Mouse (Mus musculus): ENCODE data around the gene Tenm4. TPM values are rescaled to one million over a fixed set of nuclear protein-coding genes. Genes with fewer than 3 reads are reported as not detected.

The Tenm4 gene
- polyA plus RNA-seq, 1 experiment from 2014 or later, result 36.3 TPM

GRCm38 (mm10) chr7:96772966-96773365 lies 601.9 kb downstream of the Tenm4 start:
- no peaks in the 10 kb centered on the region for H3K27me3 ChIP-seq
- ATAC-seq (ENCODE audit: insufficient number of reproducible peaks, low FRiP score, low TSS enrichment, low read depth), result no peak
- H3K4me3 ChIP-seq, result no peak overlapping the region
- peaks cover 29% of the 10 kb centered on the region for H3K4me1 ChIP-seq
- H3K36me3 ChIP-seq, result peaks cover 13% of the 10 kb centered on the region; the same call in 1 of the 2 replicates
- H3K9ac ChIP-seq, result no peak overlapping the region
- no peak overlapping the region for H3K4me2 ChIP-seq
- H3K27ac ChIP-seq, result no peak overlapping the region
- no peaks in the 10 kb centered on the region for H3K9me3 ChIP-seq
- 71% methylated on average over 4 of the region's 4 CpGs for WGBS

GRCm38 (mm10) chr7:96773585-96774225 lies 602.7 kb downstream of the Tenm4 start:
- 61% methylated on average over 17 of the region's 17 CpGs for WGBS
- H3K27me3 ChIP-seq, result no peaks in the 10 kb centered on the region
- ATAC-seq (ENCODE audit: insufficient number of reproducible peaks, low FRiP score, low TSS enrichment, low read depth), result no peak
- no peak overlapping the region for H3K4me2 ChIP-seq
- H3K27ac ChIP-seq, result no peak overlapping the region
- no peaks in the 10 kb centered on the region for H3K9me3 ChIP-seq
- H3K9ac ChIP-seq, result no peak overlapping the region
- H3K36me3 ChIP-seq, result peaks cover 11% of the 10 kb centered on the region; the same call in 1 of the 2 replicates
- H3K4me1 ChIP-seq, result peaks cover 29% of the 10 kb centered on the region
- no peak overlapping the region for H3K4me3 ChIP-seq

- Histone ChIP-seq H3K9me3 (no peaks in the 10 kb centered on the region), H3K9ac (no peak overlapping the region), H3K27ac (peak overlapping the region; percentile 79), H3K36me3 (peaks cover 9% of the 10 kb centered on the region; the same call in 1 of the 2 replicates), H3K4me3 (no peak overlapping the region), H3K27me3 (no peaks in the 10 kb centered on the region), H3K4me2 (peak overlapping the region; percentile 15; the same call in 1 of the 2 replicates), H3K4me1 (peaks cover 32% of the 10 kb centered on the region)
- ATAC-seq (ENCODE audit: insufficient number of reproducible peaks, low FRiP score, low TSS enrichment, low read depth), result peak; percentile 73
- 11% methylated on average over 6 of the region's 6 CpGs for WGBS
Observed at GRCm38 (mm10) chr7:96775080-96775486, 604.0 kb downstream of the Tenm4 start.

GRCm38 (mm10) chr7:96777938-96778600 lies 607.0 kb downstream of the Tenm4 start:
- 85% methylated on average over 8 of the region's 8 CpGs for WGBS
- Histone ChIP-seq H3K4me3 (no peak overlapping the region), H3K27me3 (no peaks in the 10 kb centered on the region), H3K4me1 (peaks cover 31% of the 10 kb centered on the region), H3K36me3 (no peaks in the 10 kb centered on the region), H3K27ac (no peak overlapping the region), H3K9ac (no peak overlapping the region), H3K4me2 (no peak overlapping the region), H3K9me3 (no peaks in the 10 kb centered on the region)
- ATAC-seq (ENCODE audit: insufficient number of reproducible peaks, low FRiP score, low TSS enrichment, low read depth), result no peak

GRCm38 (mm10) chr7:96778601-96778969 lies 607.5 kb downstream of the Tenm4 start:
- Histone ChIP-seq H3K4me3 (no peak overlapping the region), H3K4me2 (no peak overlapping the region), H3K9me3 (no peaks in the 10 kb centered on the region), H3K4me1 (peaks cover 30% of the 10 kb centered on the region), H3K9ac (no peak overlapping the region), H3K36me3 (no peaks in the 10 kb centered on the region), H3K27me3 (no peaks in the 10 kb centered on the region), H3K27ac (no peak overlapping the region)
- ATAC-seq (ENCODE audit: insufficient number of reproducible peaks, low FRiP score, low TSS enrichment, low read depth), result no peak
- 71% methylated on average over 3 of the region's 3 CpGs for WGBS

GRCm38 (mm10) chr7:96780556-96780955 lies 609.5 kb downstream of the Tenm4 start:
- Histone ChIP-seq H3K36me3 (no peaks in the 10 kb centered on the region), H3K27me3 (no peaks in the 10 kb centered on the region), H3K27ac (no peak overlapping the region), H3K4me2 (no peak overlapping the region), H3K9ac (no peak overlapping the region), H3K4me3 (no peak overlapping the region), H3K9me3 (no peaks in the 10 kb centered on the region), H3K4me1 (peaks cover 12% of the 10 kb centered on the region)
- ATAC-seq (ENCODE audit: insufficient number of reproducible peaks, low FRiP score, low TSS enrichment, low read depth), result no peak
- 94% methylated on average over 1 of the region's 1 CpGs for WGBS

- H3K4me1 ChIP-seq, result peaks cover 7% of the 10 kb centered on the region; the same call in 1 of the 2 replicates
Observed at GRCm38 (mm10) chr7:96781068-96781467, 610.0 kb downstream of the Tenm4 start.

GRCm38 (mm10) chr7:96782686-96783085 lies 611.6 kb downstream of the Tenm4 start:
- ATAC-seq (ENCODE audit: insufficient number of reproducible peaks, low FRiP score, low TSS enrichment, low read depth), result no peak
- no peak overlapping the region for H3K27ac ChIP-seq
- no peaks in the 10 kb centered on the region for H3K27me3 ChIP-seq
- no peaks in the 10 kb centered on the region for H3K36me3 ChIP-seq
- H3K4me3 ChIP-seq, result no peak overlapping the region
- H3K4me1 ChIP-seq, result 0 out of 2 replicates have a peak, but pooled peaks cover 6% of the 10 kb centered on the region
- no peak overlapping the region for H3K9ac ChIP-seq
- WGBS, result 78% methylated on average over 4 of the region's 4 CpGs
- H3K9me3 ChIP-seq, result no peaks in the 10 kb centered on the region
- H3K4me2 ChIP-seq, result no peak overlapping the region

More at GRCm38 (mm10) chr7:96781068-96781467, 610.0 kb downstream of the Tenm4 start:
- no peak overlapping the region for H3K9ac ChIP-seq
- WGBS, result 76% methylated on average over 6 of the region's 6 CpGs
- no peaks in the 10 kb centered on the region for H3K27me3 ChIP-seq
- ATAC-seq (ENCODE audit: insufficient number of reproducible peaks, low FRiP score, low TSS enrichment, low read depth), result no peak
- no peak overlapping the region for H3K27ac ChIP-seq
- no peak overlapping the region for H3K4me2 ChIP-seq
- no peaks in the 10 kb centered on the region for H3K36me3 ChIP-seq
- no peak overlapping the region for H3K4me3 ChIP-seq
- no peaks in the 10 kb centered on the region for H3K9me3 ChIP-seq

GRCm38 (mm10) chr7:96785808-96786207 lies 614.8 kb downstream of the Tenm4 start:
- WGBS, result 31% methylated on average over 9 of the region's 9 CpGs
- no peak for ATAC-seq (ENCODE audit: insufficient number of reproducible peaks, low FRiP score, low TSS enrichment, low read depth)

GRCm38 (mm10) chr7:96786262-96787044 lies 615.4 kb downstream of the Tenm4 start:
- no peak for ATAC-seq (ENCODE audit: insufficient number of reproducible peaks, low FRiP score, low TSS enrichment, low read depth)
- H3K4me3 ChIP-seq, result no peak overlapping the region
- peaks cover 8% of the 10 kb centered on the region; the same call in 1 of the 2 replicates for H3K4me1 ChIP-seq
- WGBS, result 60% methylated on average over 5 of the region's 5 CpGs
- H3K9me3 ChIP-seq, result no peaks in the 10 kb centered on the region
- no peak overlapping the region for H3K9ac ChIP-seq
- H3K27me3 ChIP-seq, result no peaks in the 10 kb centered on the region; the same call in 1 of the 2 replicates
- H3K36me3 ChIP-seq, result 0 out of 2 replicates have a peak, but pooled peaks cover 3% of the 10 kb centered on the region
- no peak overlapping the region for H3K4me2 ChIP-seq
- H3K27ac ChIP-seq, result no peak overlapping the region

More at GRCm38 (mm10) chr7:96785808-96786207, 614.8 kb downstream of the Tenm4 start:
- H3K4me2 ChIP-seq, result no peak overlapping the region
- H3K36me3 ChIP-seq, result 0 out of 2 replicates have a peak, but pooled peaks cover 3% of the 10 kb centered on the region
- H3K9ac ChIP-seq, result no peak overlapping the region
- no peaks in the 10 kb centered on the region for H3K9me3 ChIP-seq
- H3K4me1 ChIP-seq, result peaks cover 8% of the 10 kb centered on the region; the same call in 1 of the 2 replicates
- no peak overlapping the region for H3K4me3 ChIP-seq
- no peak overlapping the region for H3K27ac ChIP-seq
- no peaks in the 10 kb centered on the region; the same call in 1 of the 2 replicates for H3K27me3 ChIP-seq

GRCm38 (mm10) chr7:96788135-96788534 lies 617.1 kb downstream of the Tenm4 start:
- no peak for ATAC-seq (ENCODE audit: insufficient number of reproducible peaks, low FRiP score, low TSS enrichment, low read depth)
- H3K4me2 ChIP-seq, result no peak overlapping the region
- H3K4me3 ChIP-seq, result no peak overlapping the region
- H3K9ac ChIP-seq, result no peak overlapping the region
- 57% methylated on average over 4 of the region's 4 CpGs for WGBS
- no peaks in the 10 kb centered on the region; the same call in 1 of the 2 replicates for H3K27me3 ChIP-seq
- no peak overlapping the region for H3K27ac ChIP-seq
- 0 out of 2 replicates have a peak, but pooled peaks cover 3% of the 10 kb centered on the region for H3K36me3 ChIP-seq
- H3K4me1 ChIP-seq, result peaks cover 9% of the 10 kb centered on the region; the same call in 1 of the 2 replicates
- H3K9me3 ChIP-seq, result no peaks in the 10 kb centered on the region
